ENCODE assay signal across 9 mouse cellular contexts in the genomic region with DNA sequence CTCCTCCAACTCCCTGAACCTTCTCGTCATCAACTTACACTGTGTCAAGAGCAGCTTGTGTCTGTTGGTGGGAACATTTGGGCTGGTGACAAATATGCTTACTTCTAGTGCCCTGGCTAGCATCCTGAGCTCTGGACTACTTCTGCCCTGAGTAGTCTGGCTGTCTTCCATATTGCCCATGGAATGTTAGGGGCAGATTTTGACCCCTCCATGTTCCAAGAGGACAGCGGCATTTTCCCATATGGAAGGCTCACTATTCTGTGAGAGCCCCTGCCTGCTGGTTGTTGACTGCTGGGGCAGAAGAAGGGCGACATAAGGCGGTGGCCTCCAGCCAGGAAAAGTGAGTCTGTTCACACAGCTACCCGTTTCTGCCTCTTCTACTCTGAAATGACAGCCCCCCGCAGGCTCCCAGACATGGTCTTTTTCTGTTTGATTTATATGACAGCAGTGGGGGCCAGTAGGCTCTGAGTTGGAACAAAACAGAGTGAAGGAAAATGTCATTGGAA. TPM values are rescaled to one million over a fixed set of nuclear protein-coding genes. Genes with fewer than 3 reads are reported as not detected.
DNase-seq lines count a peak whose midpoint lies in the region; ATAC-seq and TF ChIP-seq lines count a peak whose summit lies in the region.
"Had no signal": no experiment of that assay in that cellular context is flagged by ENCODE, and none has a peak within 500 bp of the region (broad histone marks: within the 10 kb centered on the region; RNA-seq: fewer than 3 reads in every experiment).

No protein-coding gene starts in this region.

- no peaks in the 10 kb centered on the region for H3K27me3 ChIP-seq in forebrain, embryonic 14.5 days (replicated peaks; ENCODE audit: control insufficient read depth, insufficient read depth, low read length)
- H3K27me3 ChIP-seq: megakaryocyte, embryonic 14.5 days had no signal

- H3K4me3 ChIP-seq in left cerebral cortex, adult 2 months, result no peak overlapping the region
- no peak overlapping the region for H3K4me3 ChIP-seq in forebrain, embryonic 14.5 days (ENCODE audit: low read depth, low read length)

- no peak overlapping the region for H3K9ac ChIP-seq in forebrain, embryonic 14.5 days (ENCODE audit: low read length)

- ATAC-seq in forebrain, embryonic 14.5 days, result peak; percentile 68
- ATAC-seq in activated CD4-positive, CD25-positive, alpha-beta regulatory T cell, adult 4 months, result no peak

- peak; percentile 44 for DNase-seq in left cerebral cortex, postnatal 14 days (ENCODE audit: low spot score in 2 of 2)
- DNase-seq in left cerebral cortex, adult 2 months (ENCODE audit: extremely low spot score in 1 of 2, low spot score in 2 of 2), result no peak
- peak; percentile 62 for DNase-seq in brain, embryonic 18.5 days (ENCODE audit: low read depth, low spot score)
- DNase-seq in forebrain, embryonic 14.5 days (ENCODE audit: low spot score), result peak; percentile 80
- DNase-seq in layer of hippocampus, adult 11-12 months (ENCODE audit: low spot score), result peak; percentile 71
- no peak for DNase-seq in urinary bladder, postnatal 36 days (ENCODE audit: low spot score in 2 of 2)
- DNase-seq in gastrocnemius, postnatal 14 days, result no peak

- peaks cover 18% of the 10 kb centered on the region; the same call in 1 of the 2 replicates for H3K4me1 ChIP-seq in forebrain, embryonic 14.5 days (ENCODE audit: control insufficient read depth, insufficient read depth, low read length)

- intact Hi-C loops in left cerebral cortex, postnatal 14 days (cut with DNase I), result no loop called here
- intact Hi-C loops in left cerebral cortex, adult 2 months (cut with DNase I), result no loop called here
- intact Hi-C loops in gastrocnemius, postnatal 14 days (cut with DNase I; ENCODE audit: low total_unique reads), result no loop called here

- no peak for TF ChIP-seq CTCF in left cerebral cortex, adult 2 months (IDR thresholded peaks at IDR 0.05)

- WGBS in forebrain, embryonic 14.5 days, result 49% methylated on average over 6 of the region's 6 CpGs

- peaks cover 15% of the 10 kb centered on the region; the same call in 1 of the 2 replicates for H3K36me3 ChIP-seq in forebrain, embryonic 14.5 days (ENCODE audit: control insufficient read depth, insufficient read depth, low read length)

- H3K9me3 ChIP-seq in forebrain, embryonic 14.5 days (replicated peaks; ENCODE audit: control insufficient read depth, low read length), result no peaks in the 10 kb centered on the region
- H3K9me3 ChIP-seq: megakaryocyte, embryonic 14.5 days had no signal

- H3K4me2 ChIP-seq in forebrain, embryonic 14.5 days (ENCODE audit: low read length), result no peak overlapping the region

- no peak overlapping the region; the same call in 1 of the 2 replicates for H3K27ac ChIP-seq in left cerebral cortex, adult 2 months
- peak overlapping the region; percentile 63; the same call in 1 of the 2 replicates for H3K27ac ChIP-seq in forebrain, embryonic 14.5 days (ENCODE audit: low read depth, low read length)

RNA-seq across cellular contexts. Expression of a gene that starts 33.8 kb away (rescaled TPM):
- total RNA-seq in left cerebral cortex, postnatal 14 days (2021), result 10 to 100 TPM; 35.5 to 36.1 TPM
- 10 to 100 TPM; 50.1 to 66.1 TPM for total RNA-seq in left cerebral cortex, adult 2 months (2021)
- 42.6 and 44.3 TPM in 2 replicates for polyA plus RNA-seq in forebrain, embryonic 14.5 days (2014; fragmentation: Nextera tagmentation; extraction: Ambion mirVana)
- polyA plus RNA-seq in activated CD4-positive, CD25-positive, alpha-beta regulatory T cell, adult 4 months (2017; shearing (Covaris generic)), result 10 to 100 TPM; 23.6 to 35.9 TPM
- 10 to 100 TPM; 20.9 to 24.5 TPM for total RNA-seq in gastrocnemius, postnatal 14 days (2021)

Comparison
In these comparisons a context has a peak if more than half of its experiments do, and no peak if none do; other contexts are left out.
1. DNase-seq: peak in left cerebral cortex, postnatal 14 days (2 of 2), brain, embryonic 18.5 days (single experiment), forebrain, embryonic 14.5 days (single experiment) and layer of hippocampus, adult 11-12 months (single experiment); none in left cerebral cortex, adult 2 months (0 of 2), urinary bladder, postnatal 36 days (0 of 2) and gastrocnemius, postnatal 14 days (single experiment).